Mouse (Mus musculus) brown adipose tissue, adult 24 weeks (tissue): ENCODE data around the gene Ninl. TPM values are rescaled to one million over a fixed set of nuclear protein-coding genes. Genes with fewer than 3 reads are reported as not detected.
"Not testable (repeated sequence)": the region's sequence is repeated elsewhere in the genome, so short reads cannot be mapped to it uniquely, and the experiment has no call there.

Experiments
- H3K27ac ChIP-seq: fragments of 200-500 bp; replicated peaks from 2 replicates; pipeline ENCODE4 v1.5.1; 2012; ENCODE audit warnings: low read depth, mild to moderate bottlenecking, low read length
- H3K4me1 ChIP-seq: fragments of 200-500 bp; 2 replicates; pipeline ENCODE4 v1.6.1; 2012; ENCODE audit warnings: low read length, mixed read lengths; ENCODE audit not compliant: control insufficient read depth, insufficient read depth, insufficient read length
- H3K4me3 ChIP-seq: fragments of 200-500 bp; 2 replicates; pipeline ENCODE4 v1.5.1; 2012; ENCODE audit warnings: low read depth, mild to moderate bottlenecking, low read length, moderate library complexity; ENCODE audit not compliant: insufficient read depth
- polyA plus RNA-seq: library from polyadenylated mRNA; stranded (reverse); fragments of >200 nt; gene quantifications from 2 replicates; pipeline ENCODE4 v1.2.4, GENCODE M21; 2012; ENCODE audit not compliant: missing spikeins, insufficient read depth, insufficient read length

Gene Ninl
- polyA plus RNA-seq, 1 experiment: 5.0 TPM

- Histone ChIP-seq H3K27ac (no peak overlapping the region), H3K4me3 (no peak overlapping the region), H3K4me1 (no peaks in the 10 kb centered on the region)
Observed at GRCm38 (mm10) chr2:150948786-150949185, 90.4 kb downstream of the Ninl start.

- not testable (repeated sequence) for H3K4me1 ChIP-seq, H3K27ac ChIP-seq, H3K4me3 ChIP-seq
Observed at GRCm38 (mm10) chr2:150947880-150948611, 91.1 kb downstream of the Ninl start.

GRCm38 (mm10) chr2:150947341-150947740 is 91.8 kb downstream of the Ninl start:
- H3K27ac ChIP-seq, H3K4me3 ChIP-seq, H3K4me1 ChIP-seq: not testable (repeated sequence)

- H3K4me1 ChIP-seq: no peaks in the 10 kb centered on the region
- H3K4me3 ChIP-seq: no peak overlapping the region
- no peak overlapping the region for H3K27ac ChIP-seq
Observed at GRCm38 (mm10) chr2:150944017-150944416, 95.2 kb downstream of the Ninl start.

- no peaks in the 10 kb centered on the region for H3K4me1 ChIP-seq
- H3K27ac ChIP-seq: no peak overlapping the region
- no peak overlapping the region for H3K4me3 ChIP-seq
Observed at GRCm38 (mm10) chr2:150934659-150935058, 104.5 kb downstream of the Ninl start.

- Histone ChIP-seq H3K4me1 (no peaks in the 10 kb centered on the region), H3K4me3 (no peak overlapping the region), H3K27ac (no peak overlapping the region)
Observed at GRCm38 (mm10) chr2:150933482-150933881, 105.7 kb downstream of the Ninl start.

- H3K27ac ChIP-seq: no peak overlapping the region
- H3K4me3 ChIP-seq: no peak overlapping the region
- peaks cover 2% of the 10 kb centered on the region; the same call in 1 of the 2 replicates for H3K4me1 ChIP-seq
Observed at GRCm38 (mm10) chr2:150930806-150931205, 108.4 kb downstream of the Ninl start.

GRCm38 (mm10) chr2:150929156-150929555 is 110.0 kb downstream of the Ninl start:
- peaks cover 2% of the 10 kb centered on the region; the same call in 1 of the 2 replicates for H3K4me1 ChIP-seq
- H3K4me3 ChIP-seq: no peak overlapping the region
- no peak overlapping the region for H3K27ac ChIP-seq

GRCm38 (mm10) chr2:150927038-150927720 is 112.0 kb downstream of the Ninl start:
- Histone ChIP-seq H3K4me1 (peaks cover 2% of the 10 kb centered on the region; the same call in 1 of the 2 replicates), H3K4me3 (no peak overlapping the region), H3K27ac (peak overlapping the region; percentile 36; the same call in 1 of the 2 replicates)

GRCm38 (mm10) chr2:150923505-150923904 is 115.7 kb downstream of the Ninl start:
- peaks cover 2% of the 10 kb centered on the region; the same call in 1 of the 2 replicates for H3K4me1 ChIP-seq
- no peak overlapping the region for H3K27ac ChIP-seq
- no peak overlapping the region for H3K4me3 ChIP-seq

- peaks cover 2% of the 10 kb centered on the region; the same call in 1 of the 2 replicates for H3K4me1 ChIP-seq
- H3K27ac ChIP-seq: no peak overlapping the region
Observed at GRCm38 (mm10) chr2:150923026-150923425, 116.2 kb downstream of the Ninl start.

GRCm38 (mm10) chr2:150922165-150922564 is 117.0 kb downstream of the Ninl start:
- no peak overlapping the region for H3K4me3 ChIP-seq
- H3K4me1 ChIP-seq: peaks cover 2% of the 10 kb centered on the region; the same call in 1 of the 2 replicates
- peak overlapping the region; percentile 92 for H3K27ac ChIP-seq

More at GRCm38 (mm10) chr2:150923026-150923425, 116.2 kb downstream of the Ninl start:
- no peak overlapping the region for H3K4me3 ChIP-seq

- H3K4me3 ChIP-seq: no peak overlapping the region
- H3K27ac ChIP-seq: peak overlapping the region; percentile 58
- no peaks in the 10 kb centered on the region for H3K4me1 ChIP-seq
Observed at GRCm38 (mm10) chr2:150921697-150922096, 117.5 kb downstream of the Ninl start.

- no peak overlapping the region for H3K27ac ChIP-seq
- no peaks in the 10 kb centered on the region for H3K4me1 ChIP-seq
- H3K4me3 ChIP-seq: no peak overlapping the region
Observed at GRCm38 (mm10) chr2:150920543-150920942, 118.6 kb downstream of the Ninl start.

- H3K4me3 ChIP-seq: no peak overlapping the region
- H3K27ac ChIP-seq: no peak overlapping the region
Observed at GRCm38 (mm10) chr2:150918720-150919119, 120.5 kb downstream of the Ninl start.

More at GRCm38 (mm10) chr2:150918720-150919119, 120.5 kb downstream of the Ninl start:
- H3K4me1 ChIP-seq: no peaks in the 10 kb centered on the region
